ENCODE assay signal across 24 mouse cellular contexts in genomic region chr13:93601527-93601926, GRCm38 (mm10). TPM values are rescaled to one million over a fixed set of nuclear protein-coding genes. Genes with fewer than 3 reads are reported as not detected.
DNase-seq lines count a peak whose midpoint lies in the region; ATAC-seq and TF ChIP-seq lines count a peak whose summit lies in the region.
"Had no signal": no experiment of that assay in that cellular context is flagged by ENCODE, and none has a peak within 500 bp of the region (broad histone marks: within the 10 kb centered on the region; RNA-seq: fewer than 3 reads in every experiment).

No protein-coding gene starts in this region.

- no peak overlapping the region for H3K4me3 ChIP-seq in embryonic facial prominence, embryonic 13.5 days
- H3K4me3 ChIP-seq in embryonic facial prominence, embryonic 10.5 days = no peak overlapping the region
- 0 out of 2 replicates have a peak overlapping the region, but pooled peaks have one; percentile 17 for H3K4me3 ChIP-seq in E14TG2a.4 (replicated peaks; ENCODE audit: low read length)
- no peak overlapping the region for H3K4me3 ChIP-seq in thymus, adult 2 months (ENCODE audit: control insufficient read depth, insufficient read depth, low read length)
- H3K4me3 ChIP-seq: embryonic facial prominence, embryonic 12.5 days; forebrain, embryonic 10.5 days; forebrain, embryonic 12.5 days had no signal

- 76% methylated on average over 11 of the region's 11 CpGs for WGBS in embryonic facial prominence, embryonic 13.5 days
- WGBS in embryonic facial prominence, embryonic 10.5 days = 85% methylated on average over 11 of the region's 11 CpGs
- 76% methylated on average over 11 of the region's 11 CpGs for WGBS in thymus, adult 2 months

- H3K9ac ChIP-seq in embryonic facial prominence, embryonic 13.5 days = no peak overlapping the region
- H3K9ac ChIP-seq: embryonic facial prominence, embryonic 12.5 days; forebrain, embryonic 12.5 days had no signal

- H3K9me3 ChIP-seq in embryonic facial prominence, embryonic 13.5 days = peaks cover 2% of the 10 kb centered on the region; the same call in 1 of the 2 replicates
- H3K9me3 ChIP-seq in embryonic facial prominence, embryonic 10.5 days = no peaks in the 10 kb centered on the region
- no peaks in the 10 kb centered on the region for H3K9me3 ChIP-seq in E14TG2a.4 (ENCODE audit: low read length)
- H3K9me3 ChIP-seq: embryonic facial prominence, embryonic 12.5 days; forebrain, embryonic 10.5 days; forebrain, embryonic 12.5 days had no signal

- no peak for TF ChIP-seq POLR2A in thymus, adult 2 months (IDR thresholded peaks at IDR 0.05; ENCODE audit: control insufficient read depth, extremely low read depth, insufficient read depth, low read length, poor library complexity)

- ATAC-seq in embryonic facial prominence, embryonic 13.5 days (ENCODE audit: insufficient number of reproducible peaks, insufficient read depth, low FRiP score, low TSS enrichment, low read depth) = no peak
- ATAC-seq: CD4-positive, CD25-positive, alpha-beta regulatory T cell, adult 4 months; forebrain, embryonic 14.5 days; forebrain, embryonic 16.5 days had no signal

- TF ChIP-seq CTCF in E14TG2a.4 (conservative IDR thresholded peaks at IDR 0.05; ENCODE audit: low read length) = no peak
- no peak for TF ChIP-seq CTCF in thymus, adult 2 months (IDR thresholded peaks at IDR 0.05; ENCODE audit: borderline replicate concordance, control insufficient read depth, extremely low read depth, insufficient read depth, low read length, poor library complexity)

- no peak for DNase-seq in embryonic facial prominence, embryonic 10.5 days (ENCODE audit: low spot score)
- peak; percentile 71 for DNase-seq in fat pad, adult 2 months (ENCODE audit: extremely low read depth, low read depth, low spot score)
- DNase-seq in thymus, adult 2 months = no peak
- no peak for DNase-seq in kidney, adult 8-10 months
- DNase-seq: adrenal gland, adult 2 months; adrenal gland, postnatal 10 days; adrenal gland, postnatal 25 days; B cell, adult 2 months; cerebellum, adult 11 months; cerebellum, adult 18-20 months; cerebellum, adult 8-10 months; cerebellum, adult 9-11 months; cerebellum, postnatal 14 days; cerebellum, postnatal 36 days; embryo, embryonic 11 days had no signal

- no peaks in the 10 kb centered on the region for H3K27me3 ChIP-seq in embryonic facial prominence, embryonic 13.5 days
- H3K27me3 ChIP-seq in embryonic facial prominence, embryonic 10.5 days (replicated peaks; ENCODE audit: low read depth, poor library complexity, severe bottlenecking) = no peaks in the 10 kb centered on the region
- peaks cover 6% of the 10 kb centered on the region for H3K27me3 ChIP-seq in E14TG2a.4 (ENCODE audit: insufficient read depth, low read length)
- H3K27me3 ChIP-seq in thymus, adult 2 months (ENCODE audit: control insufficient read depth, insufficient read depth, low read length) = no peaks in the 10 kb centered on the region
- H3K27me3 ChIP-seq: CH12.LX; embryonic facial prominence, embryonic 12.5 days; forebrain, embryonic 12.5 days had no signal

- 0 out of 2 replicates have a peak, but pooled peaks cover 2% of the 10 kb centered on the region for H3K4me1 ChIP-seq in embryonic facial prominence, embryonic 13.5 days
- H3K4me1 ChIP-seq in embryonic facial prominence, embryonic 10.5 days = 0 out of 2 replicates have a peak, but pooled peaks cover 6% of the 10 kb centered on the region
- peaks cover 5% of the 10 kb centered on the region for H3K4me1 ChIP-seq in E14TG2a.4 (replicated peaks; ENCODE audit: low read depth, low read length)
- no peaks in the 10 kb centered on the region for H3K4me1 ChIP-seq in thymus, adult 2 months (replicated peaks; ENCODE audit: control insufficient read depth, insufficient read depth, low read length)
- H3K4me1 ChIP-seq: embryonic facial prominence, embryonic 12.5 days; forebrain, embryonic 10.5 days; forebrain, embryonic 12.5 days had no signal

- H3K4me2 ChIP-seq in embryonic facial prominence, embryonic 13.5 days = peak overlapping the region; percentile 24; the same call in 1 of the 2 replicates
- H3K4me2 ChIP-seq: embryonic facial prominence, embryonic 12.5 days; forebrain, embryonic 12.5 days had no signal

- no peaks in the 10 kb centered on the region for H3K36me3 ChIP-seq in embryonic facial prominence, embryonic 13.5 days
- no peaks in the 10 kb centered on the region for H3K36me3 ChIP-seq in embryonic facial prominence, embryonic 10.5 days (replicated peaks)
- no peaks in the 10 kb centered on the region for H3K36me3 ChIP-seq in E14TG2a.4 (ENCODE audit: insufficient read depth, low read length)
- H3K36me3 ChIP-seq in thymus, adult 2 months (ENCODE audit: control insufficient read depth, insufficient read depth, low read length) = no peaks in the 10 kb centered on the region
- H3K36me3 ChIP-seq: embryonic facial prominence, embryonic 12.5 days; forebrain, embryonic 10.5 days; forebrain, embryonic 12.5 days had no signal

- no peak overlapping the region for H3K27ac ChIP-seq in embryonic facial prominence, embryonic 13.5 days
- H3K27ac ChIP-seq in embryonic facial prominence, embryonic 10.5 days (replicated peaks) = no peak overlapping the region
- no peak overlapping the region for H3K27ac ChIP-seq in thymus, adult 2 months (ENCODE audit: control insufficient read depth, insufficient read depth, low read length)
- H3K27ac ChIP-seq: embryonic facial prominence, embryonic 12.5 days; forebrain, embryonic 10.5 days; forebrain, embryonic 12.5 days had no signal

RNA-seq across cellular contexts. Expression of gene Bhmt, which starts 36.2 kb away (rescaled TPM):
- polyA plus RNA-seq in embryonic facial prominence, embryonic 13.5 days (2015; fragmentation: Nextera tagmentation; extraction: Ambion mirVana) = 1.2 TPM in 1 of 2 replicates, not detected in the other
- polyA plus RNA-seq in embryonic facial prominence, embryonic 10.5 days (2016; fragmentation: Nextera tagmentation; extraction: Ambion mirVana) = 0.21 TPM in 1 of 2 replicates, not detected in the other
- 0.07 and 1.2 TPM in 2 replicates for polyA plus RNA-seq in thymus, adult 2 months (2012; rRNA removed)
- polyA plus RNA-seq: CD4-positive, CD25-positive, alpha-beta regulatory T cell, adult 4 months; embryonic facial prominence, embryonic 12.5 days; forebrain, embryonic 10.5 days; forebrain, embryonic 16.5 days had no signal
